Mouse (Mus musculus): ENCODE results near the gene Rab26. TPM values are rescaled to one million over a fixed set of nuclear protein-coding genes. Genes with fewer than 3 reads are reported as not detected.
A peak's percentile ranks its signal among the peaks of the same experiment; 100 is the strongest.

The Rab26 gene
- total and polyA plus RNA-seq, 3 experiments, result 0.10 to 0.39 TPM; not detected in 1

GRCm38 (mm10) chr17:24560301-24561028 is 26.5 kb upstream of the Rab26 start:
- no peak for TF ChIP-seq POLR2A (IDR thresholded peaks at IDR 0.05; ENCODE audit: insufficient read depth, low read depth, low read length)
- no peak for TF ChIP-seq EP300 (IDR thresholded peaks at IDR 0.05; ENCODE audit: insufficient read depth, low read depth, low read length)
- TF ChIP-seq CTCF (IDR thresholded peaks at IDR 0.05), result no peak
- DNase-seq, result peak in 1 of 2 experiments; percentile 17
- H3K4me3 ChIP-seq, result no peak overlapping the region
- no peak overlapping the region for H3K9ac ChIP-seq (ENCODE audit: low read depth, low read length)
- H3K79me2 ChIP-seq (replicated peaks; ENCODE audit: control insufficient read depth, insufficient read depth, low read length), result peaks cover 13% of the 10 kb centered on the region
- intact Hi-C loops (cut with DNase I), result no loop called here
- H3K27me3 ChIP-seq (ENCODE audit: control insufficient read depth, insufficient read depth, low read length), result no peaks in the 10 kb centered on the region
- WGBS, result 63% methylated on average over 5 of the region's 5 CpGs
- H3K36me3 ChIP-seq (ENCODE audit: control insufficient read depth, insufficient read depth, low read length), result peaks cover 29% of the 10 kb centered on the region
- H3K27ac ChIP-seq, result peak overlapping the region; percentile 44
- H3K4me1 ChIP-seq (ENCODE audit: control insufficient read depth, insufficient read depth, low read length), result peaks cover 30% of the 10 kb centered on the region

GRCm38 (mm10) chr17:24559146-24559545 is 25.1 kb upstream of the Rab26 start:
- H3K4me1 ChIP-seq (ENCODE audit: control insufficient read depth, insufficient read depth, low read length), result peaks cover 36% of the 10 kb centered on the region
- peaks cover 29% of the 10 kb centered on the region for H3K36me3 ChIP-seq (ENCODE audit: control insufficient read depth, insufficient read depth, low read length)
- peak overlapping the region; percentile 77 for H3K27ac ChIP-seq
- H3K9ac ChIP-seq (ENCODE audit: low read depth, low read length), result no peak overlapping the region
- peaks cover 10% of the 10 kb centered on the region for H3K79me2 ChIP-seq (replicated peaks; ENCODE audit: control insufficient read depth, insufficient read depth, low read length)
- peak; percentile 59 to 64 for DNase-seq
- no peak overlapping the region for H3K4me3 ChIP-seq
- intact Hi-C loops (cut with DNase I), result no loop called here
- TF ChIP-seq EP300 (IDR thresholded peaks at IDR 0.05; ENCODE audit: insufficient read depth, low read depth, low read length) (no peak), CTCF (IDR thresholded peaks at IDR 0.05) (no peak), POLR2A (IDR thresholded peaks at IDR 0.05; ENCODE audit: insufficient read depth, low read depth, low read length) (no peak)
- H3K27me3 ChIP-seq (ENCODE audit: control insufficient read depth, insufficient read depth, low read length), result no peaks in the 10 kb centered on the region
- WGBS, result 38% methylated on average over 3 of the region's 3 CpGs

GRCm38 (mm10) chr17:24558600-24559099 is 24.6 kb upstream of the Rab26 start:
- H3K4me3 ChIP-seq, result no peak overlapping the region
- intact Hi-C loops (cut with DNase I), result no loop called here
- TF ChIP-seq POLR2A (IDR thresholded peaks at IDR 0.05; ENCODE audit: insufficient read depth, low read depth, low read length) (peak; percentile 47; the same call in 1 of the 2 replicates), EP300 (IDR thresholded peaks at IDR 0.05; ENCODE audit: insufficient read depth, low read depth, low read length) (no peak)
- WGBS, result 26% methylated on average over 4 of the region's 4 CpGs
- H3K79me2 ChIP-seq (replicated peaks; ENCODE audit: control insufficient read depth, insufficient read depth, low read length), result peaks cover 11% of the 10 kb centered on the region
- peaks cover 29% of the 10 kb centered on the region for H3K36me3 ChIP-seq (ENCODE audit: control insufficient read depth, insufficient read depth, low read length)
- 0 out of 2 replicates have a peak overlapping the region, but pooled peaks have one; percentile 35 for H3K9ac ChIP-seq (ENCODE audit: low read depth, low read length)
- DNase-seq, result peak; percentile 31 to 35
- H3K27me3 ChIP-seq (ENCODE audit: control insufficient read depth, insufficient read depth, low read length), result no peaks in the 10 kb centered on the region
- peak overlapping the region; percentile 77 for H3K27ac ChIP-seq
- H3K4me1 ChIP-seq (ENCODE audit: control insufficient read depth, insufficient read depth, low read length), result peaks cover 32% of the 10 kb centered on the region

- no peak overlapping the region for H3K4me3 ChIP-seq
- no peak overlapping the region for H3K9ac ChIP-seq (ENCODE audit: low read depth, low read length)
- 66% methylated on average over 7 of the region's 7 CpGs for WGBS
These were observed 23.1 kb upstream of the Rab26 start for GRCm38 (mm10) chr17:24557091-24557490.

GRCm38 (mm10) chr17:24551050-24551444 is 17.0 kb upstream of the Rab26 start:
- no peaks in the 10 kb centered on the region for H3K27me3 ChIP-seq (ENCODE audit: control insufficient read depth, insufficient read depth, low read length)
- H3K4me1 ChIP-seq (ENCODE audit: control insufficient read depth, insufficient read depth, low read length), result peaks cover 10% of the 10 kb centered on the region
- WGBS, result 52% methylated on average over 3 of the region's 3 CpGs
- peak overlapping the region; percentile 97 for H3K4me3 ChIP-seq
- TF ChIP-seq POLR2A (IDR thresholded peaks at IDR 0.05; ENCODE audit: insufficient read depth, low read depth, low read length), result no peak
- TF ChIP-seq CTCF (IDR thresholded peaks at IDR 0.05), result no peak
- no peak for TF ChIP-seq EP300 (IDR thresholded peaks at IDR 0.05; ENCODE audit: insufficient read depth, low read depth, low read length)
- intact Hi-C loops (cut with DNase I), result loop anchor here (5.0 kb wide), 1 partner anchor 41 kb away; no protein-coding TSS in a partner anchor
- H3K79me2 ChIP-seq (replicated peaks; ENCODE audit: control insufficient read depth, insufficient read depth, low read length), result peaks cover 4% of the 10 kb centered on the region
- H3K9ac ChIP-seq (ENCODE audit: low read depth, low read length), result peak overlapping the region; percentile 98
- H3K27ac ChIP-seq, result peak overlapping the region; percentile 97
- peak in 1 of 2 experiments; percentile 15 for DNase-seq
- peaks cover 11% of the 10 kb centered on the region for H3K36me3 ChIP-seq (ENCODE audit: control insufficient read depth, insufficient read depth, low read length)

More at GRCm38 (mm10) chr17:24557091-24557490, 23.1 kb upstream of the Rab26 start:
- peak; percentile 59 to 85 for DNase-seq
- Histone ChIP-seq H3K27ac (peak overlapping the region; percentile 77), H3K4me1 (ENCODE audit: control insufficient read depth, insufficient read depth, low read length) (peaks cover 33% of the 10 kb centered on the region), H3K36me3 (ENCODE audit: control insufficient read depth, insufficient read depth, low read length) (peaks cover 29% of the 10 kb centered on the region), H3K79me2 (replicated peaks; ENCODE audit: control insufficient read depth, insufficient read depth, low read length) (peaks cover 10% of the 10 kb centered on the region), H3K27me3 (ENCODE audit: control insufficient read depth, insufficient read depth, low read length) (no peaks in the 10 kb centered on the region)
- TF ChIP-seq CTCF (IDR thresholded peaks at IDR 0.05) (no peak), EP300 (IDR thresholded peaks at IDR 0.05; ENCODE audit: insufficient read depth, low read depth, low read length) (peak; percentile 77; the same call in 1 of the 2 replicates)
- intact Hi-C loops (cut with DNase I), result no loop called here
